Mouse (Mus musculus) G1E (cell line): Measurements from ENCODE around the gene C2cd3.

Experiments used
- CTCF ChIP-seq: IDR thresholded peaks from 2 replicates; pipeline ENCODE4 v1.5.1; 2012; ENCODE audit warnings: low read depth, low read length, inconsistent platforms, mixed read lengths
- GATA1 ChIP-seq: IDR thresholded peaks from 2 replicates; pipeline ENCODE4 v1.6.1; 2012; ENCODE audit warnings: borderline replicate concordance, low read length, inconsistent platforms, mixed read lengths

DNA sequence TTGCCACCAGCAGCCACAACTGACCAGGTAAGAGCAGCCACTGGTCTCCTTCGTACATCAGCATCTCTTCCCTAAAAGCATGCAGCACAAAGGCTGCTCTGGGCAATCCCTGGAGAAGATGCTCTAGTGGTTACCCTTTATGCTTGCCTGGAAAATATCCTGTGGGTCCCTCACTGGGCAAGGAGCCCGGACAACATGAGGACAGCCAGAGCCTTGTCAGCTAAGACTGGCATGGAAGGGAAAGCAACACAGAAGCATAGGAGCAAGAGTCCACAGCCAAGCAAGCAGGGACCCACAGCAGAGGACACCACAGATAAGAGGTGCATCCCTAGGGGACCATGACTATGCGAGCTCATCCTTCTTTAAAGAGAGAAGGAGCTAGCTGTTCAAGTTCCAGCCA is 87.8 kb downstream of the C2cd3 start:
- TF ChIP-seq GATA1 (no peak), CTCF (no peak)
